Mouse (Mus musculus): Measurements from ENCODE around the gene Lrba.

The Lrba gene

GRCm38 (mm10) chr3:86561023-86561344 is 336.5 kb downstream of the Lrba start:
- no peak for DNase-seq

GRCm38 (mm10) chr3:86561396-86561795 is 336.9 kb downstream of the Lrba start:
- no peak for DNase-seq

GRCm38 (mm10) chr3:86567312-86567711 is 342.8 kb downstream of the Lrba start:
- DNase-seq: no peak

GRCm38 (mm10) chr3:86571518-86571917 is 347.0 kb downstream of the Lrba start:
- no peak for DNase-seq

- no peak for DNase-seq
Measured at GRCm38 (mm10) chr3:86572519-86573244, 348.2 kb downstream of the Lrba start.

- no peak for DNase-seq
Measured at GRCm38 (mm10) chr3:86575312-86575711, 350.8 kb downstream of the Lrba start.

- no peak for DNase-seq
Measured at GRCm38 (mm10) chr3:86602284-86602683, 377.8 kb downstream of the Lrba start.

- DNase-seq: no peak
Measured at GRCm38 (mm10) chr3:86605775-86606174, 381.3 kb downstream of the Lrba start.

- DNase-seq: no peak
Measured at GRCm38 (mm10) chr3:86627008-86627743, 402.7 kb downstream of the Lrba start.

GRCm38 (mm10) chr3:86629379-86629778 is 404.9 kb downstream of the Lrba start:
- no peak for DNase-seq

GRCm38 (mm10) chr3:86635464-86635863 is 411.0 kb downstream of the Lrba start:
- DNase-seq: no peak

- DNase-seq: no peak
Measured at GRCm38 (mm10) chr3:86635940-86636339, 411.5 kb downstream of the Lrba start.

- no peak for DNase-seq
Measured at GRCm38 (mm10) chr3:86638552-86639348, 414.3 kb downstream of the Lrba start.

GRCm38 (mm10) chr3:86641393-86641792 is 416.9 kb downstream of the Lrba start:
- no peak for DNase-seq

- DNase-seq: no peak
Measured at GRCm38 (mm10) chr3:86641796-86642195, 417.3 kb downstream of the Lrba start.

- DNase-seq: no peak
Measured at GRCm38 (mm10) chr3:86646771-86647170, 422.3 kb downstream of the Lrba start.

- no peak for DNase-seq
Measured at GRCm38 (mm10) chr3:86651006-86651405, 426.5 kb downstream of the Lrba start.

- no peak for DNase-seq
Measured at GRCm38 (mm10) chr3:86659326-86659725, 434.8 kb downstream of the Lrba start.

GRCm38 (mm10) chr3:86664399-86664798 is 439.9 kb downstream of the Lrba start:
- no peak for DNase-seq

GRCm38 (mm10) chr3:86668146-86668545 is 443.7 kb downstream of the Lrba start:
- no peak for DNase-seq

GRCm38 (mm10) chr3:86677573-86678155 is 453.2 kb downstream of the Lrba start:
- no peak for DNase-seq

- DNase-seq: no peak
Measured at GRCm38 (mm10) chr3:86687571-86688209, 463.2 kb downstream of the Lrba start.

GRCm38 (mm10) chr3:86688438-86688837 is 464.0 kb downstream of the Lrba start:
- DNase-seq: no peak
